Mouse (Mus musculus): ENCODE results near the gene Usp49. TPM values are rescaled to one million over a fixed set of nuclear protein-coding genes. Genes with fewer than 3 reads are reported as not detected.
"Not testable (repeated sequence)": the region's sequence is repeated elsewhere in the genome, so short reads cannot be mapped to it uniquely, and the experiment has no call there.

The Usp49 gene
- polyA plus RNA-seq, 1 experiment from 2014 or later = 4.0 TPM

DNA sequence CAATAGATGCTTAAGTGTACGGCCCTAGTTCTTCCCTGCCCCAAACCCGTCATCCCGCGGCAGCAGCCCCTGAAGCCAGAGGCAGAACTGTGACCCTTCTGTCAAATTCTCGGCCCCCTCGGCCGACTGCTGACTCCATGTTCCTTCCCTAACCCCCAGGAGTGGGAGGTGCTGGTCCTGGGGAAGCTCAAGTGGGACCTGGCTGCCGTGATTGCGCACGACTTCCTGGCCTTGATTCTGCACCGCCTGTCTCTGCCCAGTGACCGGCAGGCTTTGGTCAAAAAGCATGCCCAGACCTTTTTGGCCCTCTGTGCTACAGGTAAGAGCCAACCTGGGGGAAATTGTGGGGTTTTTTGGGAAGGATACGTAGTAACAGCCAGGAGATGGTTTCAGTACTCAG lies 33.2 kb upstream of the Usp49 start:
- Histone ChIP-seq H3K27me3 (no peaks in the 10 kb centered on the region), H3K27ac (peak overlapping the region; percentile 97), H3K36me3 (peaks cover 56% of the 10 kb centered on the region), H3K9ac (peak overlapping the region; percentile 20; the same call in 1 of the 2 replicates), H3K4me1 (peaks cover 47% of the 10 kb centered on the region), H3K9me3 (no peaks in the 10 kb centered on the region), H3K4me3 (peak overlapping the region; percentile 93), H3K4me2 (peak overlapping the region; percentile 73)
- 53% methylated on average over 13 of the region's 13 CpGs for WGBS
- no peak for ATAC-seq (ENCODE audit: insufficient number of reproducible peaks, low FRiP score, low TSS enrichment, low read depth)

DNA sequence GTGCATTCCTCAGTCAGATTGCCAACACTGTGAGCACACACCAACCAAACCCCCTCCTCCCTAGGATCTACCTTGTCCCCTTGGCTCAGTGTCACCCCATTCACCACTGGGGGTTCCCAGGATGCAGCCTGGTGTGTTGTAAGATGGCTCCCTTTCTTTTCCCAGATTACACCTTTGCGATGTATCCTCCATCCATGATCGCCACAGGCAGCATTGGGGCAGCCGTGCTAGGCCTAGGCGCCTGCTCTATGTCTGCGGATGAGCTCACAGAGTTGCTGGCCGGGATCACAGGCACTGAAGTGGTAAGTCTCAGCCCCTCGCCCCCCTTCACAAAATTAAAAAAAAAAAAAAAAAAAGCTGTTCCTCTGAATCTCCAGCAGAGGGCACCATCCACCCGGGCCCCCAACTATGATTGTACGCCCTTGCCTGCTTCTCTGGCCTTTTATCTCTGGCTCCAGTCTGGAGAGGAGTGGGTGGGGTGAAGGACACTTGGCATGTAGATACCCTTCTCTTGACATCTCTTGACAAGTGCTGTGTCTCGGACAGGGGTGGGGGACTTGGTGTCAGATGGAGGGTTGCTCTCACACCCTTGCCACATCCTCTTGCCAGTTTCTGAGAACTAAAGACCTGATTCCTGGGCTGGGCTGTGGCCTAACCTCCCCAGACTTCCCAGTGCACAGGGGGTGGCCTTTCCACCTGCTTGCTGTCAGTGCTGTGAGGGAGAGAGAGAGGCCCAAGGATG lies 32.5 kb upstream of the Usp49 start:
- Histone ChIP-seq H3K27ac (peak overlapping the region; percentile 97), H3K36me3 (peaks cover 62% of the 10 kb centered on the region), H3K4me1 (peaks cover 40% of the 10 kb centered on the region), H3K27me3 (no peaks in the 10 kb centered on the region), H3K9ac (no peak overlapping the region), H3K4me3 (no peak overlapping the region), H3K4me2 (peak overlapping the region; percentile 14; the same call in 1 of the 2 replicates), H3K9me3 (no peaks in the 10 kb centered on the region)
- 30% methylated on average over 10 of the region's 10 CpGs for WGBS
- no peak for ATAC-seq (ENCODE audit: insufficient number of reproducible peaks, low FRiP score, low TSS enrichment, low read depth)

DNA sequence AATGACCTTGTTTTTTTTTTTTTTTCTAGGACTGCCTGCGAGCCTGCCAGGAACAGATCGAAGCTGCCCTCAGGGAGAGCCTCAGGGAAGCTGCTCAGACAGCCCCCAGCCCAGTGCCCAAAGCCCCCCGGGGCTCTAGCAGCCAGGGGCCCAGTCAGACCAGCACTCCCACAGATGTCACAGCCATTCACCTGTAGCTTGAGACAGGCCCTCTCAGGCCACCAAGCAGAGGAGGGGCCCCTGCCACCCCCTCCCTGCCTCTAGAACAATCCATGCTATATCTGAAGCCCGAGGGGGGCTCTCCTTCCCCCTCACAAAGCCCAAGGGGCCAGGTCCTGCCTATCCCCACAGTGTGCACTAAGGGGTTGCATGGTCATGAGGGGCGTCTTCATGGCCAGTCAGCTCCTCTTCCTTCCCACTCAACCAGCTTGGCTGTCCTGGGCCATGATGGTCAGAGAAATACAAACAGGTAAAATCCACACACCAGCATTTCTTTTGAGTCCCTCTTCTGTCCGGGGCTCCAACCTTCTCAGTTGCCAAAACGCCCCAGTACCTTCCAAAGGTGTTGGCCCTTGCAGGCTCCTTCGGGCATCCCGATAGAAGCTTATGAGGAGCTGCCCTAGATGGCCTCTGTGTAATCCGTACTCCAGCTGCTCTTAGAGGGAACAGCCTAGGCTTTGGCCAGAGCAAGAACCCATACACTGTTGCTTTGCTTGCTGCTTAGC lies 31.7 kb upstream of the Usp49 start:
- not testable (repeated sequence) for H3K9ac ChIP-seq
- H3K27ac ChIP-seq = peak overlapping the region; percentile 97; the same call in 1 of the 2 replicates
- peaks cover 66% of the 10 kb centered on the region for H3K36me3 ChIP-seq

DNA sequence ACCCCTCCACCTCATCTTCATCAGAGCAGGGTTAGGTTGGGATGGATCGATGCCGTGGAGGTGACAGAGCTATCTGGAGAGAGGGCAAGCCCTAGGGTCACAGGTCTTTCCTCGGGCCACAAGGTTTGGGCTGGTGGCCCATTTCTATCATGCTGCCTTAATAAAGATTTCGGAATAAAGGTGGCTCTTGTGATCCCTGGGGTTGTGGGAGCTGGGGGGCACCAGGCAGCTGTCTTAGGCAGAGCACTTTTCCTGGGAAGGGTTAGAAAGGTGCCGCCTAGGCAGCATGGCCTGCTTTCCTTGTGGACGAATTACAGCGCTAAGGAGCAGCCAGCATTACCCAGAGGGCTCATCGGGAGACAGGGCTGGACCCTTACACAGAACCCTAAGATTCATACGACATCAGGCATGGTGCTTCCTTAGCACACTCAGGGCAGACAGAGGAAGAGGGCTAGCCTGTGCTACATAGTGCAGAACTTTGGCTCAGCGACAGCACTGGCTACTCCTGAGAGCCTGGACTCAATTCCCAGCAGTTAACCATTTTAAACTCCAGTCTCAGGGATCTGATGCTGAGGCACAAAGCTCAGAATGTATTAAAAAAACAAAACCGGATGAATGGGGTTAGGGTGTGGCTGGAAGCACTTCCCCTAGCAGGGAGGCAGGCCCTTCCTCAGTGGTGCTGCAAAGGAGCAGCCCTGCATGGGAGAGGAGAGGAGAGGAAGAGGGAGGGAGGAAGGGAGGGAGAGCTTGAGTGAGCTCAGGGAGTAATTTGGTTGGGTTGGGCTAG lies 30.8 kb upstream of the Usp49 start:
- peaks cover 39% of the 10 kb centered on the region for H3K4me1 ChIP-seq
- no peak overlapping the region for H3K4me2 ChIP-seq
- no peak overlapping the region for H3K4me3 ChIP-seq
- no peaks in the 10 kb centered on the region for H3K27me3 ChIP-seq
- no peak for ATAC-seq (ENCODE audit: insufficient number of reproducible peaks, low FRiP score, low TSS enrichment, low read depth)
- no peak overlapping the region for H3K9ac ChIP-seq
- peaks cover 75% of the 10 kb centered on the region for H3K36me3 ChIP-seq
- WGBS = 74% methylated on average over 11 of the region's 11 CpGs
- H3K27ac ChIP-seq = peak overlapping the region; percentile 69
- no peaks in the 10 kb centered on the region for H3K9me3 ChIP-seq

More for the DNA sequence above, 31.7 kb upstream of the Usp49 start:
- not testable (repeated sequence) for H3K27me3 ChIP-seq; ATAC-seq (ENCODE audit: insufficient number of reproducible peaks, low FRiP score, low TSS enrichment, low read depth); H3K9me3 ChIP-seq; H3K4me2 ChIP-seq; H3K4me3 ChIP-seq
- H3K4me1 ChIP-seq = peaks cover 39% of the 10 kb centered on the region
- 83% methylated on average over 10 of the region's 10 CpGs for WGBS

DNA sequence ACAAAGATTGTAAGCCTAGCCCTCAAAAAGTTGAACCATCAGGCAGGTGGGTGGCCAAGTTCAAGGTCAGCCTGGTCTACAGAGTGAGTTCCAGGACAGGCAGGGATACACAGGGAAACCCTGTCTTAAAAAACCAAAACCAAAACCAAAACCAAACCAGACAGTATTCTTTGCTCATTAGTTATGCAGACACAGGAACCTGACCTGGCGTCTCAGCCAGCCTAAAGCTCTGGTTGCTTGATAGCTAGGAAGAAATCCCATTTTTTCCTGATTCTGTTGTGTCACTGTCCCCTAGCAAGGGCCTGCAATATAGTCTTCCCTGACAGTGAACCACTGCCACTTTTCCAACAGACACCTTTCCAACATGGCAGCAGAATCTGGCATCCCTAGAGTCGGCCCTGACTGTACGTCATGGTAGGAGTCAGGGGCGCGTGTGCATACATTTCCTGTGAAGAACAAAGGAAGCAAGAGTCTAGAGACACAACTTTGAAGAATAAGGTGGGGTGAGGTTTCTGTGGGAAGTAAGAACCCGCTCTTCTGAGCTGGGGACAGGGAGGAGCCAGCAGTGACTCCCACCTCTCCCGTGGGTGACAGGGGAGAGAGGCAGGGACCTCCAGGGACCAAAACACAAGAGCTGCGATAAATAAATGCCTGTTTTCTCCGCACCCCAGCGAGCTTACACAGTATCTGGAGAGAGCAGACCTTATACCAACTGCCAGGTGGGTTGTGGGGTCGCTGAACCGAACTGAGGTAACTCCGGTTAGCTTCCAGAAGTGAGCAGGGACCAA lies 29.7 kb upstream of the Usp49 start:
- Histone ChIP-seq H3K9ac (no peak overlapping the region), H3K36me3 (peaks cover 86% of the 10 kb centered on the region), H3K4me3 (no peak overlapping the region), H3K4me2 (no peak overlapping the region), H3K4me1 (peaks cover 30% of the 10 kb centered on the region), H3K9me3 (no peaks in the 10 kb centered on the region), H3K27me3 (no peaks in the 10 kb centered on the region), H3K27ac (peak overlapping the region; percentile 69)
- no peak for ATAC-seq (ENCODE audit: insufficient number of reproducible peaks, low FRiP score, low TSS enrichment, low read depth)
- 87% methylated on average over 13 of the region's 13 CpGs for WGBS

DNA sequence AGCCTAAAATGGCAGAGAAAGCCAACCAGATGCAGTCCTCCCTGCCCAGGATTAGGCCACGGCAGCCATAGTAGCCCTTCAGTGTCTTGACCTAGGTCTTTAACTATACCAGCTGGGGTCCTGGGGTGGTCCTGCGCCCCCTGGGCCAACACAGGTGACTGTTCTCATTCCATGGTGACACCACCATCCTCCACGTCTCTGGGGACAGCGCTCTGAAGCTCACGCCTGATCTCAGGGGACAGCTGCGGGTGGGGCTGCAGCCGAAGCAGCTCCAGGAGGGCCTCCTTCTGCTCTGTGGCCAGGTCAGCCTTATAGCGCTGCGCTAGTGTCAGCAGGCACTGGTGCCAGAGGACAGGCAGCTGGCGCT lies 29.1 kb upstream of the Usp49 start:
- no peak for ATAC-seq (ENCODE audit: insufficient number of reproducible peaks, low FRiP score, low TSS enrichment, low read depth)
- WGBS = 89% methylated on average over 10 of the region's 10 CpGs
- no peaks in the 10 kb centered on the region for H3K9me3 ChIP-seq
- H3K27me3 ChIP-seq = no peaks in the 10 kb centered on the region
- H3K9ac ChIP-seq = no peak overlapping the region
- H3K27ac ChIP-seq = 0 out of 2 replicates have a peak overlapping the region, but pooled peaks have one; percentile 69
- H3K4me1 ChIP-seq = peaks cover 24% of the 10 kb centered on the region
- no peak overlapping the region for H3K4me3 ChIP-seq
- peaks cover 91% of the 10 kb centered on the region for H3K36me3 ChIP-seq
- H3K4me2 ChIP-seq = no peak overlapping the region

DNA sequence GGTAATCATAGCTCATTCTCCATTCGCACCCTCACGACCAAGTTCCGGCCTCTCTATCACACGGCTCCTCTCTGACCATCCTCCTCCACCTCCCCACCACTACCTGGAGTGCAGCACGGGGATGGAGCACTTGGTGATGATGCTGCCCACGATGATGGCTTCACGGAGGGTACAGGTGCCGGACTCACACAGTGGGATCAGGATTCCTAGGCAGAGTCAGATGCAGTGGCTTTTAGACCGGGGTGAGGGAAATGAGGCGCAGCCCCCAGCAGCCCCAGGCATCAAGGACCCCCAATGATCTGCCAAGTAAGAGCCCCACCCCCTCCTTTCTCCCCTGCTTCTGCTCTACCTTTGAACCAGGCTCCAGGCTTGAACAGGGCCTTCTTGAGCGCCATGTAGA lies 28.2 kb upstream of the Usp49 start:
- H3K4me1 ChIP-seq = peaks cover 15% of the 10 kb centered on the region
- no peaks in the 10 kb centered on the region for H3K27me3 ChIP-seq
- H3K9me3 ChIP-seq = no peaks in the 10 kb centered on the region
- H3K4me2 ChIP-seq = no peak overlapping the region
- H3K27ac ChIP-seq = no peak overlapping the region
- no peak overlapping the region for H3K4me3 ChIP-seq
- H3K36me3 ChIP-seq = peaks cover 93% of the 10 kb centered on the region
- 85% methylated on average over 11 of the region's 11 CpGs for WGBS
- ATAC-seq (ENCODE audit: insufficient number of reproducible peaks, low FRiP score, low TSS enrichment, low read depth) = no peak
- no peak overlapping the region for H3K9ac ChIP-seq

DNA sequence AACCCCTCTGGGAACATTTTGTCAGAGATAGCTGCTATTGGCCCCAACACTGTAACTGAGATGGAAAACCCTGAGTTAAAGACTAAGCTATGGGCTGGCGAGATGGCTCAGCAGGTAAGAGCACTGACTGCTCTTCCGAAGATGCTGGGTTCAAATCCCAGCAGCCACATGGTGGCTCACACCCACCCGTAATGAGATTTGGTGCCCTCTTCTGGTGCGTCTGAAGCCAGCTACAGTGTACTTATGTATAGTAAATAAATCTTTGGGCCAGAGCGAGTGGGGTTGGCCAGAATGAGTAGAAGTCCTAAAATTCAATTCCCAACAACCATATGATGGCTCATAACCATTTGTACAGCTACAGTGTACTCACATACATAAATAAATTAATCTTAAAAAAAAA lies 24.3 kb upstream of the Usp49 start:
- WGBS = 75% methylated on average over 5 of the region's 5 CpGs
- H3K4me1 ChIP-seq = peaks cover 12% of the 10 kb centered on the region
- H3K36me3 ChIP-seq = peaks cover 67% of the 10 kb centered on the region
- H3K27ac ChIP-seq = no peak overlapping the region
- no peak overlapping the region for H3K9ac ChIP-seq
- H3K9me3 ChIP-seq = no peaks in the 10 kb centered on the region
- no peak overlapping the region for H3K4me3 ChIP-seq
- H3K27me3 ChIP-seq = no peaks in the 10 kb centered on the region
- ATAC-seq (ENCODE audit: insufficient number of reproducible peaks, low FRiP score, low TSS enrichment, low read depth) = no peak
- no peak overlapping the region for H3K4me2 ChIP-seq

DNA sequence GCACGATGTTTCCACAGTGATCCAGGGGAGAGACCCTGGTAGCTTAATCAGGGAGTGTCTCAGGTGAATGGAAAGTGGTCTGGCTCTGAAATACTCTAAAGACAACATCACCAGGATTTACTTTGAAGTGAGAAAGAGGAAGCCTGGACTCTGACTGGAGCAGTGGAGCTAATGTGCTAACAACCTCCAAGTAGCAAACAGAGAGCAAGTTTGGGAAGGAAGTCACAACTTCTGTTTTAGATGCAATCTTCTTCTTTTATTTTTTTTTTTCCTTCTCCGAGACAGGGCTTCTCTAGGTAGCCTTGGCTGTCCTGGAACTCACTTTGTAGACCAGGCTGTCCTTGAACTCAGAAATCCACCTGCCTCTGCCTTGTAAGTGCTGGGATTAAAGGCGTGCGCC lies 21.3 kb upstream of the Usp49 start:
- ATAC-seq (ENCODE audit: insufficient number of reproducible peaks, low FRiP score, low TSS enrichment, low read depth) = no peak
- Histone ChIP-seq H3K27me3 (no peaks in the 10 kb centered on the region), H3K9me3 (no peaks in the 10 kb centered on the region), H3K27ac (no peak overlapping the region), H3K4me2 (no peak overlapping the region), H3K9ac (no peak overlapping the region), H3K4me1 (peaks cover 24% of the 10 kb centered on the region), H3K4me3 (no peak overlapping the region), H3K36me3 (peaks cover 52% of the 10 kb centered on the region)
- WGBS = 88% methylated on average over 4 of the region's 4 CpGs

DNA sequence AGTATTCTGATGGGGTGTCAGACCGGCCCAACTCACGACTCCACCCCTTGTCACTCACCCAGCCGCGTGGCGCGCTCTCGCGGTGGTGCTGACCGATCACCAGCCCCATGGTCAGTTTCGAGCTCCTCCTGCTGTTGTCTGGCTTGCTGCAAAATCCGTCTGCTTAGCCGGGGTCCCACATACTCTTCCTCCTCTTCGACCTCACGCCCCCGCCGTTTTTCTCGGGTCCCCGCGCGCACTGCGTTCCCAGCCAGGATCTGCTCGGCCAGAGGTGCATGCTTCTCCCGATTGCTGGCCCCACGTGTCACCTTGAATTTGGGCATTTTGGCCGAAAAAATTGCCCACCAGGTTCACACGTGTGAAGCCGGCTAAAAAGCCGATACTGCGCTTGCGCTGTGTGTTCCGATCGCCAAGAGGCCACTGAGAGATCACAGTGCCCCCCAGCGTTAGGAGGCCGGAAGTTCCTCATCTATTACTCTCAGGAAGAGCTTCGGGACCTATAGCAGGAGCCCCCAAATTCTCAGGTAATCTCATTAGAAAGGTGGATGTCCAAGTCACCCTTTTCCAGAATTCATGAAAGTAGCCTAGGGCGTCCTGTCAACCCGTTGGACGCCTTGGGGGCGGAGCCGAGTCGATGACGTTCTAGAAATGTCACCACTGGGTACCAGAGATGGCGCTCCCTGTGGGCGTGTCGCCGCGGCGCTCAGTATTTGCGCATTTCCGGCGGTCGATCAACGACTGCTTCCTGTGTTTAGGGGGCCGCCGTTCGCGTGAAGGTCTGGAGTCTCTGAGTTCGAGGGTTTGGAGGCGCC lies 19.4 kb upstream of the Usp49 start, which contains the start of the genes Bysl, Med20 and Gm20517:
Gene Bysl (minus strand): TSS at position 644 of the 812 bp plus-strand sequence.
Gene Med20 (plus strand): TSS at position 734 of the 812 bp plus-strand sequence.
Gene Gm20517 (plus strand): TSS at position 741 of the 812 bp plus-strand sequence.
- no peaks in the 10 kb centered on the region for H3K9me3 ChIP-seq
- no peaks in the 10 kb centered on the region for H3K27me3 ChIP-seq
- H3K4me2 ChIP-seq = peak within 1 kb of the TSS; percentile 77
- WGBS = under 1% methylated on average over 59 of the region's 59 CpGs
- peaks cover 24% of the 10 kb centered on the region for H3K4me1 ChIP-seq
- H3K4me3 ChIP-seq = peak within 1 kb of the TSS; percentile 82
- H3K36me3 ChIP-seq = peaks cover 50% of the 10 kb centered on the region
- peak; percentile 91 for ATAC-seq (ENCODE audit: insufficient number of reproducible peaks, low FRiP score, low TSS enrichment, low read depth)
- peak within 1 kb of the TSS; percentile 81 for H3K27ac ChIP-seq
- peak within 1 kb of the TSS; percentile 65 for H3K9ac ChIP-seq

Data from limb, embryonic 15.5 days (tissue).